Mouse (Mus musculus): ENCODE results near the gene Gnas.

GRCm38 (mm10) chr2:174270416-174270815 lies 13.7 kb upstream of the Gnas start:
- TF ChIP-seq POLR2A (IDR thresholded peaks at IDR 0.05; ENCODE audit: extremely low read depth, insufficient read depth, low read length): no peak
- TF ChIP-seq CTCF (IDR thresholded peaks at IDR 0.05; ENCODE audit: extremely low read depth, insufficient read depth, low read length): no peak

Measured in cortical plate, adult 2 months (tissue).